Mouse (Mus musculus): ENCODE measurements around the gene Kat6b. TPM values are rescaled to one million over a fixed set of nuclear protein-coding genes. Genes with fewer than 3 reads are reported as not detected.

Kat6b gene
- polyA plus RNA-seq, 1 experiment: 26.3 TPM

GRCm38 (mm10) chr14:21499011-21499581 lies 17.9 kb downstream of the Kat6b start:
- Histone ChIP-seq H3K4me3 (ENCODE audit: insufficient read depth, low read length) (peak overlapping the region; percentile 95), H3K27ac (ENCODE audit: insufficient read depth, low read length) (peak overlapping the region; percentile 96), H3K4me1 (ENCODE audit: control insufficient read depth, insufficient read depth, low read length) (peaks cover 4% of the 10 kb centered on the region)
- TF ChIP-seq CTCF (IDR thresholded peaks at IDR 0.05; ENCODE audit: extremely low read depth, insufficient read depth, low read length) (no peak), POLR2A (IDR thresholded peaks at IDR 0.05; ENCODE audit: extremely low read depth, insufficient read depth, low read length) (peak; percentile 20; the same call in 1 of the 2 replicates)

GRCm38 (mm10) chr14:21499631-21500153 lies 18.5 kb downstream of the Kat6b start:
- Histone ChIP-seq H3K4me1 (ENCODE audit: control insufficient read depth, insufficient read depth, low read length) (peaks cover 4% of the 10 kb centered on the region), H3K4me3 (ENCODE audit: insufficient read depth, low read length) (peak overlapping the region; percentile 95), H3K27ac (ENCODE audit: insufficient read depth, low read length) (peak overlapping the region; percentile 99)
- no peak for TF ChIP-seq CTCF (IDR thresholded peaks at IDR 0.05; ENCODE audit: extremely low read depth, insufficient read depth, low read length)
- no peak for TF ChIP-seq POLR2A (IDR thresholded peaks at IDR 0.05; ENCODE audit: extremely low read depth, insufficient read depth, low read length)

- TF ChIP-seq CTCF (IDR thresholded peaks at IDR 0.05; ENCODE audit: extremely low read depth, insufficient read depth, low read length): no peak
- TF ChIP-seq POLR2A (IDR thresholded peaks at IDR 0.05; ENCODE audit: extremely low read depth, insufficient read depth, low read length): peak; percentile 85
- peak overlapping the region; percentile 95 for H3K4me3 ChIP-seq (ENCODE audit: insufficient read depth, low read length)
- H3K4me1 ChIP-seq (ENCODE audit: control insufficient read depth, insufficient read depth, low read length): peaks cover 4% of the 10 kb centered on the region
- peak overlapping the region; percentile 99 for H3K27ac ChIP-seq (ENCODE audit: insufficient read depth, low read length)
Measured at GRCm38 (mm10) chr14:21500154-21501047, 19.2 kb downstream of the Kat6b start.

GRCm38 (mm10) chr14:21501048-21501657 lies 19.9 kb downstream of the Kat6b start:
- no peak for TF ChIP-seq CTCF (IDR thresholded peaks at IDR 0.05; ENCODE audit: extremely low read depth, insufficient read depth, low read length)
- H3K4me3 ChIP-seq (ENCODE audit: insufficient read depth, low read length): peak overlapping the region; percentile 65
- H3K27ac ChIP-seq (ENCODE audit: insufficient read depth, low read length): peak overlapping the region; percentile 95
- peaks cover 4% of the 10 kb centered on the region for H3K4me1 ChIP-seq (ENCODE audit: control insufficient read depth, insufficient read depth, low read length)

GRCm38 (mm10) chr14:21505036-21505435 lies 23.8 kb downstream of the Kat6b start:
- TF ChIP-seq POLR2A (IDR thresholded peaks at IDR 0.05; ENCODE audit: extremely low read depth, insufficient read depth, low read length) (no peak), CTCF (IDR thresholded peaks at IDR 0.05; ENCODE audit: extremely low read depth, insufficient read depth, low read length) (no peak)
- no peak overlapping the region for H3K4me3 ChIP-seq (ENCODE audit: insufficient read depth, low read length)
- no peak overlapping the region for H3K27ac ChIP-seq (ENCODE audit: insufficient read depth, low read length)
- H3K4me1 ChIP-seq (ENCODE audit: control insufficient read depth, insufficient read depth, low read length): peaks cover 4% of the 10 kb centered on the region; the same call in 1 of the 2 replicates

- Histone ChIP-seq H3K4me3 (ENCODE audit: insufficient read depth, low read length) (no peak overlapping the region), H3K4me1 (ENCODE audit: control insufficient read depth, insufficient read depth, low read length) (peaks cover 7% of the 10 kb centered on the region), H3K27ac (ENCODE audit: insufficient read depth, low read length) (no peak overlapping the region)
- TF ChIP-seq POLR2A (IDR thresholded peaks at IDR 0.05; ENCODE audit: extremely low read depth, insufficient read depth, low read length) (no peak), CTCF (IDR thresholded peaks at IDR 0.05; ENCODE audit: extremely low read depth, insufficient read depth, low read length) (no peak)
Measured at GRCm38 (mm10) chr14:21507046-21507445, 25.8 kb downstream of the Kat6b start.

GRCm38 (mm10) chr14:21509111-21509905 lies 28.1 kb downstream of the Kat6b start:
- Histone ChIP-seq H3K4me3 (ENCODE audit: insufficient read depth, low read length) (no peak overlapping the region), H3K4me1 (ENCODE audit: control insufficient read depth, insufficient read depth, low read length) (peaks cover 7% of the 10 kb centered on the region), H3K27ac (ENCODE audit: insufficient read depth, low read length) (no peak overlapping the region)
- TF ChIP-seq POLR2A (IDR thresholded peaks at IDR 0.05; ENCODE audit: extremely low read depth, insufficient read depth, low read length): no peak
- no peak for TF ChIP-seq CTCF (IDR thresholded peaks at IDR 0.05; ENCODE audit: extremely low read depth, insufficient read depth, low read length)

- Histone ChIP-seq H3K4me3 (ENCODE audit: insufficient read depth, low read length) (no peak overlapping the region), H3K4me1 (ENCODE audit: control insufficient read depth, insufficient read depth, low read length) (peaks cover 12% of the 10 kb centered on the region), H3K27ac (ENCODE audit: insufficient read depth, low read length) (0 out of 2 replicates have a peak overlapping the region, but pooled peaks have one; percentile 29)
- no peak for TF ChIP-seq CTCF (IDR thresholded peaks at IDR 0.05; ENCODE audit: extremely low read depth, insufficient read depth, low read length)
- TF ChIP-seq POLR2A (IDR thresholded peaks at IDR 0.05; ENCODE audit: extremely low read depth, insufficient read depth, low read length): no peak
Measured at GRCm38 (mm10) chr14:21511438-21511837, 30.2 kb downstream of the Kat6b start.

- Histone ChIP-seq H3K4me1 (ENCODE audit: control insufficient read depth, insufficient read depth, low read length) (peaks cover 19% of the 10 kb centered on the region), H3K4me3 (ENCODE audit: insufficient read depth, low read length) (no peak overlapping the region), H3K27ac (ENCODE audit: insufficient read depth, low read length) (no peak overlapping the region)
- no peak for TF ChIP-seq POLR2A (IDR thresholded peaks at IDR 0.05; ENCODE audit: extremely low read depth, insufficient read depth, low read length)
- no peak for TF ChIP-seq CTCF (IDR thresholded peaks at IDR 0.05; ENCODE audit: extremely low read depth, insufficient read depth, low read length)
Measured at GRCm38 (mm10) chr14:21515505-21515904, 34.3 kb downstream of the Kat6b start.
